Mouse (Mus musculus) inflammation-experienced regulatory T-cells, adult 6 months (primary cell): ENCODE measurements around the gene Daglb. TPM values are rescaled to one million over a fixed set of nuclear protein-coding genes. Genes with fewer than 3 reads are reported as not detected.

ENCODE experiments used
- ATAC-seq: one replicate; pipeline ENCODE4 v1.8.0; 2017
- polyA plus RNA-seq, 3 experiments: library from polyadenylated mRNA; unstranded; fragments of 100-300 nt; shearing (Covaris generic); gene quantifications; one replicate each; pipeline ENCODE4 v1.2.1; 2017

The Daglb gene
- polyA plus RNA-seq, result 10 to 100 TPM in 2 of 3 experiments, 1 to 10 TPM in 1; 9.5 to 13.0 (median 12.7) TPM

- peak; percentile 93 for ATAC-seq
Observed at GRCm38 (mm10) chr5:143464100-143464756, at the start of gene Daglb. TSS of gene Daglb (plus strand) at chr5:143464584.

- ATAC-seq, result no peak
Observed at GRCm38 (mm10) chr5:143421484-143421883, 42.9 kb upstream of the Daglb start.

- ATAC-seq, result no peak
Observed at GRCm38 (mm10) chr5:143422990-143423389, 41.4 kb upstream of the Daglb start.

DNA sequence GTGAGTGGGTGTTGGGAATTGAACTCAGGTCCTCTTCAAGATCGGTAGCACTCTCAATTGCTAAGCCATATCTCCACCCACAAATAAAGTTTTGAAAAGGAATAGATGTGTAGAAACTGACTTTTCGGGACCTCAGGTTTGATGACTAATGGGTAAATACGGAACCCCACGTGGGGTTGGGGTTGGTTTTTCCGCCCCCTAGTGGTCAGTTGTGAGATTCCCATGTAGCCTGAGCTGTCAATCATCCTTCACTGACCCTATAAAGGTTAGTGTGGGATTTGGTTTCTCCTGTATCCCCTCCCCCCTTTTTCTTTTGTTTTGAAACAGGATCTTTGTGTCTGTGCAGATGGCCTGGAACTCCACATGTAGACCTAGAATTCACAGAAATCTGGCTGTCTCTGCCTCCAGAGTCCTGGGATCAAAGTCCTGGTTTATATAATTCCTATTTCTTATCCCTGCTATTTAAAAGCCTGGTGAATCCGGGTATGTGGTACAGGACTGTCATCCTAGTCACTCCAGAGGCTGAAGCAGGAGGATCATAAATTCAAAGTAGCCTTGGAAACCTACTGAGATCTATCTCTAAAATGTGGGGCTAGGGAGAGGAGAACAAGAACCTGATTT, 40.4 kb upstream of the Daglb start:
- peak; percentile 87 for ATAC-seq

DNA sequence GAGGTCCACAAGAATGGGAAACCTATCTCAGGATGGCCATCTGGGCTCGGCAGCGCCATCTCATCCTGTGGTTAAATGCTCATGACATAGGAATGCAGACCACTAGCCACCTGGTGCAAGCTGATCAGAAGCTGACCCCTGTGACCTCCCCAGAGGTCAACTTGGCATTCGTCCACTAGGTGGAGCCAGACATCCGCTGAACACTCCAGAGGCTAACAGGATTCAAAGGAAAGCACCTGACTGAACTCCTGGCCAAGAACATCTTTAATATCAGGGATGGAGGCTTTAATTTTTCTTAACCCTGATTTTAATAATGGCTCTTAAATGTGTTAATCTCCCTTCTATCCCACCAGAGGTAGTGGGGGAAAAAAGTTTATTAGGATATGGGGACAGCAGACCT, 30.0 kb upstream of the Daglb start:
- peak; percentile 74 for ATAC-seq

DNA sequence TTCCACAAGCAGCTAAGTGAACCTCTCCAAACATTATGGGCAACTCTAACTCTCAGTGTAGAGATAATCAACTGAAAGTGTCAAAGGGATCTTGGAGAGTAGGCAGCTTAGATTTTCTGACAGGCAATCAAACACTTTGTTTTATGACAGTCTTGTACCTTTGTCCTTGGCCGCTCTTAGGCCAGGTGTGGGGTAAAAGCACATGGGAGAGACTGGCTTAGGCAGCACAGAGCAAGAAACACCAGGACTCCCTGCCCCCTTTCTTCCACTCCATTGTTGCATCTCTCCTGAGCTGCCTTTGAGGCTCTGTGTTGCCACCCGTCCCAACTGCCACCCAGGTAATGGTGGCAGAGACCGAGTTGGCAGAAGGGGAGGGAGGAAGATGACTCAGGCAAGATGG, 23.1 kb upstream of the Daglb start:
- no peak for ATAC-seq

DNA sequence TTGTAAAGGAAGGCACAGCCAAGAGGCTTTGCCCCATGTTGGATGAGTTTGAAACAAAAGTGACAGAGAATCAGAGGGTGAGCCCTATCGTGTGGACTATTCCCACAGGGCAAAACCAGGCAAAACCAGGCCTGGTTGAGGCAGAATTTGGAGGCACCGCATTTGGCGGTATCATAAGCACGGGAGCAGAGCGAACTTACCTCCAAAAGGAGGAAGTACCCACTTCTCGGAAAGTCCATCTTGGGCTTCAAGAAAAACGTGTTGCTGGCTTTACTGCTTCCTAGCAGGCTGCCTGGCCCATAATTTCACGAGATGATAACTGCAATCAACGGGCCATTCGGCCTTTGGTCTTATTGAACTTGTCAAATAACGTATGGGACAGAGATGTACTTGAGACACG, 22.6 kb upstream of the Daglb start:
- ATAC-seq, result no peak

- ATAC-seq, result no peak
Observed at GRCm38 (mm10) chr5:143463671-143464070, 713 bp upstream of the Daglb start.

DNA sequence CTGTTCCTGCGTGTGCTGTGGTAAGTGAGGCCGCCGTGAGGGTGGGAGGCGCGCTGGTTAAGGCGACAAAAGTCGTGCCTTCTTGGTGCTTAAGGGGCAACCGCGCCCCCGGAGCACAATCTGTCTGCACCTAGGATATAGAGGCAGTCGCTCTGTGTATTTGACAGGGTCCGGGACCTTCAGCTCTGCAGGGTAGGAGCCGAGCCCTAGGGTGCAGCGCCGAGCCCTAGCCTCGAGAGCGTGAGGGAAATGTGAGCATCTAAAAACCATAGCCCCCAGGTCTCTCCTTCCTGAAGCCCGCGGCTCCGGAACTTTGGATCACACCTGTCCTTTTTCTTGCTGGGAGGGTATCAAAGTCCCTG, 354 bp downstream of the Daglb start:
- ATAC-seq, result peak; percentile 42

DNA sequence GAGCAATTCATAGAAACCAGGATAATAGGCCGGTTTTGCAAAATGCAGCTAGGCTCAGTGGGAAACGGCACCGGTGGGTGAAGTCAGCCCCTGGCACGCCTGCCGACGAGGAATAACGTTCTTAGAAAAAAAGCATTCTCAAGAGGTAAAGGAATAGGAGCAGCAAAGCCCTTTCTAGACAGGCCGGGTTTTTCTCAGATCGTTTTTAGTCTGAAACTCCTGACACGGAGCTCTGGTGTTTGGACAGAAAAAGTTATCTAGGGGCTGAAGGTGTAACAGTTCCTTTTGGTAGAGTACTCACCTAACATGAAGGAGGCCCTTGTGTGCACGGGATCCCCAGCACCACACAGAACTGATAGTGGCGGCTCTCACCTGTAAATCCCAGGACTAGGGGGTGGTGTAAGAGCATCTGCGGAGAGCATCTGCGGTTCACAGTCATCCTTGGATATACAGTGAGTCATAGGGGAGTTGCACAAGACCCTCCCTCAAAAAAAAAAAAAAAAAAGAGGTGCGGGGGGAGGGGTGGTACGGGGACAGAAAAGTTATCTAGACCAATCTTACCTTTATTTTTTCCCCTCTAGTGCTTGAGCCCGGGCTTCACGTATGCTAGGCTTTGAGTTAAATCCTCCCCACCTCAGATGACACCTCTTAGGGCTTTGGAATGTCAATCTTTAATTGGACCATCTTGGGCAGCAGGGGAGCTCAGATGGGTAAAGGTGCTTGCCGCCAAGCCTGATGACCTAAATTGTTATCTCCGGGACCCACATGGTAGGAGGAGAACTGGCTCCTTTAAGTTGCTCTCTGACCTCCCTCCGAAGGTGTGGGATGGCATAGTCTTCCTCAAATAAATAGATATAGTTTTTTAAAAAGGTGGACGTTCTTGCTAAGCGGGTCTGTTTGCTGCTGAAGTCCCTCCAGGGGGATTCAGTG, 1.0 kb downstream of the Daglb start:
- no peak for ATAC-seq

DNA sequence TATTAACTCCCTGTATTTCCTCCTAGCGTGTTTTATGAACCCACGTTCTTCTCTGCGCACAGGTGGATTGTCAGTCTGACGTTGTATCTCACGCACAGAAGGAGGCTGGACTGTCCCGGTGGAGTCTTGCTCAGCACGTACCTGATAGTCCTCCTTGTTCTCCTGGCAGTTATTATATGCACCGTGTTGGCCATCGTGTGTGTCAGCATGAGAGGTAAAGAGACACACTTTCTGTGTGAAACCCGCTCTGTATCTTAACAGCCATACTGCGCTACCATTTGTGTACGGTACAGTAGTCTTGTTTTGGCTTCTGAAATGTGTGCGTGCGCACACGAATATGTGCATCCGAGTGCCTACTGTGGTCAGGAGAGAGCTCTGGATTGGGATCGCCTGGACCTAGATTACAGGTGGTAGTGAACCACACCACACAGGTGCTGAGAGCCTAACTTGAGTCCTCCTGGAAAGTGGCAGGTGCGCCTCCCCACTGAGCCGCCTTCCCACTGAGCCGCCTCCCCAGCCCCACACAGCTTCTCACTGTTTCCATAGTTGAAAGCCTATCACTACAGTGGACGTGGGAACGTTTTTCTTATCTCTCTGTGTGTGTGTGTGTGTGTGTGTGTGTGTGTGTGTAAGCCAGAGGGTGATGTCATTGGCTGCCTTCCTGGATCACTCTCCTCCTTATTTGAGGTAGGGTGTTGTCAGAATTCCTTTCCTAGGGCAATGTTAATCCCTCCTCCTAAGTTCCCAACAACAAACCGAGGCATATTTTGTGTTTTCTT, 2.7 kb downstream of the Daglb start:
- ATAC-seq, result no peak

DNA sequence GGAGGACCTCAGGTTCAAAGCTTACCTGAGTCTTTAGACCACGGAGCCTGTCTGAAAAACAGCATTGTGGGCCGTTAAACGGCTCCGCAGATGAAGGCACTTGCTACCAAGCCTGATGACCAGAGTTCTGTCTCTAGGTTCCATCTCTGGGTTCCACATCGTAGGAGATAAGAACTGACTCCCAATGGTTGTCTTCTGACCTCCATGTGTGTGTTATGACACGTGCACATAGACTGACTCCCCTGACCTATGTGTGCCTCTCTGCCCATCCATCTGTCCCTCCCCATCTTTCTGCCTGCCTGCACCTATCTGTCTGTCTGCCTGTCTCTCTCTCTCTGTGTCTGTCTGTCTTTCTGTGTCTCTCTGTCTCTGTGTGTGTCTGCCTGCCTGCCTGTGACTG, 3.5 kb downstream of the Daglb start:
- no peak for ATAC-seq

- ATAC-seq, result no peak
Observed at GRCm38 (mm10) chr5:143469628-143470027, 5.2 kb downstream of the Daglb start.

- no peak for ATAC-seq
Observed at GRCm38 (mm10) chr5:143470421-143471164, 6.2 kb downstream of the Daglb start.

GRCm38 (mm10) chr5:143471165-143471546, 6.8 kb downstream of the Daglb start:
- no peak for ATAC-seq

- no peak for ATAC-seq
Observed at GRCm38 (mm10) chr5:143471953-143472618, 7.7 kb downstream of the Daglb start.

DNA sequence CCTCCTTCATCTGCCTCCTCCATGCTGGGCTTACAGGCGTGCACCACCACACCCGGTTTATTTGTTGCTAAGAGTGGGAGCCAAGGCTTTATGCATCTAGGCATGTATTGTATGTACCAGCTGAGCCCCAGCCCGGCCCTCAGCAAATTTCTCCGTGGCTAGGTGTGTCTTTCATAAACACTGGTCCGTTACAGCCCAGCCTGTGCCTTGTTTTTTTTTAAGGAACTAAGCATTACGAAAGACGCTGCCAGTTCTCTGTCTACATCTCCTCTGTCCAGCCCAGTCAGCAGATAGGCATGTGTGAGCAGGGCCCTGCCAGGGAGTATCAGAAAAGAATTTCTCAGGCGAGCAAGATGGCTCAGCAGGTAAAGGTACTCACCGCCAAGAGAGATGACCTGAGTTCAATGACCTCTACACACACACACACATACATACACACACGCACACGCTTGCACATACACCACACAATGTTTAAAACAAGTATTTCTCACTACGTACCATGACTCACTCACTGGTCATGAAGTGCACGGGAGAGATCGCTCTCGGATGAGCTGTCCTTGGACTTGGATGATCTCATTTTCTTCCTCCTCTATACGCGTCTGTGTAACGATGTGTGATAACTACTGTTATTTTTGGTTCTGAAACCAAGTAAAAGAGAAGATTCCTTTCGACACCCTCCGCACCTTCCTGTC, 10.9 kb downstream of the Daglb start:
- ATAC-seq, result no peak

- ATAC-seq, result no peak
Observed at GRCm38 (mm10) chr5:143476013-143476412, 11.6 kb downstream of the Daglb start.

- ATAC-seq, result no peak
Observed at GRCm38 (mm10) chr5:143477901-143478300, 13.5 kb downstream of the Daglb start.

GRCm38 (mm10) chr5:143484955-143485354, 20.6 kb downstream of the Daglb start:
- no peak for ATAC-seq

- ATAC-seq, result no peak
Observed at GRCm38 (mm10) chr5:143487193-143487592, 22.8 kb downstream of the Daglb start.
